Mouse (Mus musculus): ENCODE data around the gene Tmem53. TPM values are rescaled to one million over a fixed set of nuclear protein-coding genes. Genes with fewer than 3 reads are reported as not detected.
"Not testable (repeated sequence)": the region's sequence is repeated elsewhere in the genome, so short reads cannot be mapped to it uniquely, and the experiment has no call there.

Gene Tmem53
- polyA plus RNA-seq, 1 experiment from 2014 or later, result 10.7 TPM

DNA sequence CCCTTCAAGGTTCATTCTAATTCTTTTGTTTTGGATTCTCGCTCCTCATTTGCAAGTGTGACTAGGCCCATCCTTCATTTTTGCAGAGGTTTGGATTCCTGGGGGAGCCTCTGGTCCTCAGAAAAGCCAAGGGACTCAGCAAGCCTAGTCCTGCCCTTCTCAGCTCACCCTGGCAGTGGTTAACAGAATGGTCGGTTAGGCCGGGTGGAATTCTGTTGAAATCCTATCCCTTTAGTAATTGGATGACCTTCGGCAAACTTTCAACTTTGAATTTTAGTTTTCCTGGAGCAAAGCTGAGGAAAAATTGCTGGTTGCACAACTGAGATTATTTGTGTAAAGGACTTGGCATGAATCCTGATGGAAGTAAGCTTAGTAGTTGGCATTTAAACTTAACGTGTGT, 600 bp downstream of the Tmem53 start:
- no peak for TF ChIP-seq CTCF (IDR thresholded peaks at IDR 0.05)
- H3K27me3 ChIP-seq, result no peaks in the 10 kb centered on the region
- POLR2A ChIA-PET, result interaction anchor here (0.6 kb wide), 1 partner anchor 75 kb away, joined by 3 read pairs; no protein-coding TSS in a partner anchor
- DNase-seq (ENCODE audit: low read depth, low spot score) (no peak), ATAC-seq (no peak)
- CTCF ChIA-PET, result interaction anchor here (1.0 to 1.4 kb wide), 3 partner anchors 14 to 32 kb away, joined by 3 to 5 read pairs (median 3); no protein-coding TSS in a partner anchor
- in situ Hi-C loops (cut with MboI; ENCODE audit: low pct_unique_long_range_greater_than_20kb), result no loop called here

DNA sequence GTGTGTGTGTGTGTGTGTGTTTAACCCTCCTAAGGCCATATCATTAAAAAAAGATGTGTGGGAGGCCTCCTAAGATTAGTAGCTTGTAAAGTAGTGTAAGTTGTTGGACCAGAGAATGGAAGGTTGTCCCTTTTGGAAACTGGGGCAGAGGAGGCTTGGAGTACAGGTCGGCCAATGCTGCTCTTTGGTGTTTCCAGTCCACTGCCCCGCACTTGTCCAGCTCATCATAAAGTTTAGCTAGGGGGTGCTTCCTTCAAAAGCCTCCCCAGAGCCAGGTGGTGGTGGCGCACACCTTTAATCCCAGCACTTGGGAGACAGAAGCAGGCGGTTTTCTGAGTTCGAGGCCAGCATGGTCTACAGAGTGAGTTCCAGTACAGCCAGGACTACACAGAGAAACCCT, 1.0 kb downstream of the Tmem53 start:
- H3K27me3 ChIP-seq, result no peaks in the 10 kb centered on the region
- no peak for DNase-seq (ENCODE audit: low read depth, low spot score)
- CTCF ChIA-PET, result interaction anchor here (1.0 to 1.4 kb wide), 3 partner anchors 14 to 33 kb away, joined by 3 to 5 read pairs (median 3); no protein-coding TSS in a partner anchor
- ATAC-seq, result no peak
- no peak for TF ChIP-seq CTCF (IDR thresholded peaks at IDR 0.05)
- POLR2A ChIA-PET, result interaction anchor here (0.6 kb wide), 1 partner anchor 75 kb away, joined by 3 read pairs; no protein-coding TSS in a partner anchor
- in situ Hi-C loops (cut with MboI; ENCODE audit: low pct_unique_long_range_greater_than_20kb), result no loop called here

DNA sequence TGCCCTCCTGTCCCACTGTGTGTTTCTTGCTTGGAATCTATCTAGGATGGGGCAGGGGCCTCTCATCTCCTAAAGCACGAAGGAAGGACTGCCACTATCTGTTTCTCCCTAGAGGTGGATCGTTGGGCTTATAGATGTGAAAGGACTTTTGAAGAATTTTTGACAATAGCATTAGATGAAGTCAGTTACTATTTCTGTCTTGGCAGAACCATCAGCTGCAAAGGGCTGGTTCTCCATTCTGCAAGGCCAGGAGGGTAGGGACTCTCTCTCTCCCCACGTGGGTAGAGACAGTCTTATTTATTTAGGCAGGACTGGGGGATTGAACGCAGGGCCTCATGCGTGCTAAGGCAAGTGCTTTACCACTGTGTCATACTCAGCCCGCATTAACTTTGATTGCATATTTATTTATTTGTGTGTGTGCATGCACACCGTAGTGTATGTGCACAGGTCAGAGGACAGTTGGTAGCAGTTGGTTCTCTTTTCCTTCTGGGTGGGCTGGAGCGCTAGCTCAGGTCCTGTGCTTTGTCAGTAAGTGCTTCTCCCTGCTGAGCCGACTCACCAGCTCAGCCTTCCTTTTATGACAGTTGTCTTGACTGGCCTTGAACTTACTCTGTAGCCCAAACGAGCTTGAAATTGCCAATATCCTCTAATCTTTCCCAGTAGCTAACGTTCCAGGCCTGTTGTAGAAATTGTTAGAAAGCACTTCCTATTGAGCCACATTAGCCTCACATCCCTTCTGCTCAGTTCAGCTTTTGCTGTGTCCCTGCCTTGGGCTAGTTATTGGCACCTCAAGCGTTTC, 1.7 kb downstream of the Tmem53 start:
- H3K27me3 ChIP-seq, result no peaks in the 10 kb centered on the region
- TF ChIP-seq CTCF (IDR thresholded peaks at IDR 0.05), result no peak
- CTCF ChIA-PET, result interaction anchor here (1.0 kb wide), 1 partner anchor 13 kb away, joined by 3 read pairs; no protein-coding TSS in a partner anchor
- DNase-seq (ENCODE audit: low read depth, low spot score), result no peak
- ATAC-seq, result peak; percentile 40
- POLR2A ChIA-PET, result interaction anchor here (0.6 kb wide), 1 partner anchor 76 kb away, joined by 3 read pairs; no protein-coding TSS in a partner anchor
- in situ Hi-C loops (cut with MboI; ENCODE audit: low pct_unique_long_range_greater_than_20kb), result no loop called here

DNA sequence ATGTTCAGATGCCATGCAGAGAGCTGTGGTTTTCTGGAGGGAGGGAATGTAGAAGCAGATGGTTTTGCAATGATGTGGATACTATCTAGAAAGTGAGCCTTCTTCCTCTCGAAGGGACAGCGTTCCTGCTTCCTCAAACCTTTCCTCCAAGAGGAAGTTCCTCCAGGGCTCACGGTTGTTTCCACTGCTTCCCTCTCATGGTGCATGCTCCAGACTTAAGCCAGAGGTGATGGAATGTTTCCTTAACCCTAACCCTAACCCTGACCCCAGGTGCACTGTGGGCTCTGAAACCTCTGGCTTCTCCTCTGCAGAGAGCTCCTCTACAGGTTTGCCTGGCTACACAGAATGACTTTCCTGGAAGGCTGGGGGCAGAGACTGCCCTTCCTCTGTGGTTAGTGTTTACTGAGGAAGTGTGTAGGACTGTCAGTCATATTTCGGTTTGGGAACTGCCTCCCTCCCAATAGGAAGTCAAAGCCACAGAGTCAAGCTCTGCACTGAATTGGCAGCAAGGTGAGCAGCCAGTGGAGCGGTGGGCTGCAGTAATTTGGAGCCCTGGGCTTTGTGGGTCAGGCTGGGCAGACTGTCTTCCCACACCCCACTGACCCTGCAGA, 2.4 kb downstream of the Tmem53 start:
- H3K27me3 ChIP-seq, result no peaks in the 10 kb centered on the region
- no peak for ATAC-seq
- CTCF ChIA-PET, result no interaction called here
- no peak for TF ChIP-seq CTCF (IDR thresholded peaks at IDR 0.05)
- DNase-seq (ENCODE audit: low read depth, low spot score), result no peak
- in situ Hi-C loops (cut with MboI; ENCODE audit: low pct_unique_long_range_greater_than_20kb), result no loop called here
- POLR2A ChIA-PET, result no interaction called here

DNA sequence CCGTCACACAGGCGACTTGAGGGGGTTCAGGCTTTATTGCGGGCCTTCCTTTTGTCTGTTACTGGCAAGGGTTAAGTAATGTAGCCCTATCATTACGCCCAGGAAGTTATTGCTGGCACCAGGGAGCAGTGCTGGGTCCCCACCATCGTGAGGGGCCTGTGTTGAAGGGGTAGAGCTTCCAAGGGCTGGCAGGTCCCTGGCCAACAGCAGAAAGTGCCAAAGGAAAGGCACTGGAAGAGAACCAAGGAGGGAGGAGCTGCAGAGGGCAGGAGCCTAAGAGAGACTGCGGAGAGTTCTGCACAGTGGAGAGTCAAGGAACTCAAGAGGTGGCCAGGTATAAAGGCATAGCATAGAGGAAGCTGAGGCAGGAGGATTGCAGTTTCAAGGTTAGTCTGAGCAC, 2.9 kb downstream of the Tmem53 start:
- DNase-seq (ENCODE audit: low read depth, low spot score), result no peak
- ChIA-PET POLR2A (no interaction called here), CTCF (no interaction called here)
- no peak for TF ChIP-seq CTCF (IDR thresholded peaks at IDR 0.05)
- ATAC-seq, result no peak
- no peaks in the 10 kb centered on the region for H3K27me3 ChIP-seq
- in situ Hi-C loops (cut with MboI; ENCODE audit: low pct_unique_long_range_greater_than_20kb), result no loop called here

DNA sequence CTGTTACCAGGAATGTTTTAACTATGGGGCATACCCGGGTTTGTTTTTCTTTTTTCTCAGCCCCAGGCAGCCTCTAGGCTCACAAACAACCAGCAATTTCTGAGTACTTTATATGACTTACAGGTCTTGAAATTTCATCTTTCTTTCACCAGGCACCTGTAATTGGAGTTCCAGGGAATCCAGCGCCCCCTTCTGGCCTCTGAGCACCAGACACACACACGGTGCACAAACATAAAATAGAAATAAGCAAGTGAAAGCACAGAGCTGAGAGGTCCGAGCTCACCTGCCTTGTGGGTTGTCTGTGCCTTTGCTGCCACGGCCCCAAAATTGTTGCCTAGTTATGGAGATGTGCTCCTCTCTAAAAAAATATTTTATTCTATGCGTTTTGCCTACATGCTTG, 8.2 kb downstream of the Tmem53 start:
- CTCF ChIA-PET; ATAC-seq; in situ Hi-C loops (cut with MboI; ENCODE audit: low pct_unique_long_range_greater_than_20kb); DNase-seq (ENCODE audit: low read depth, low spot score); H3K27me3 ChIP-seq: not testable (repeated sequence)
- POLR2A ChIA-PET, result interaction anchor here (0.6 kb wide), 1 partner anchor 11 kb away, joined by 4 read pairs; no protein-coding TSS in a partner anchor

DNA sequence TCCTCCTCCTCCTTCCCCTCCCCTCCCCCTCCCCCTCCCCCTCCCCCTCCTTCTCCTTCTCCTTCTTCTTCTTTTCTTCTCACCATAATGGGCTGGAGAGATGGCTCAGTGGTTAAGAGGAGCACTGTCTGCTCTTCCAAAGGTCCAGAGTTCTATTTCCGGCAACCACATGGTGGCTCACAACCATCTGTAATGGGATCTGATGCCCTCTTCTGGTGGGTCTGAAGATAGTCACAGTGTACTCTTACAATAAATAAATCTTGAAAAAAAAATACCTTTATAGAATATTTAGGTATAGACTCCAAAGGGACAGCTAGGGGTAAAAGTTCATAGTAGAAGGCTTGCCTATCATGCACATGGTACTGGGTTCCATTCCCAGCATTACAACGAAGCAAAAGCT, 9.5 kb downstream of the Tmem53 start:
- in situ Hi-C loops (cut with MboI; ENCODE audit: low pct_unique_long_range_greater_than_20kb), result no loop called here
- CTCF ChIA-PET, result interaction anchor here (2.1 kb wide), 1 partner anchor 12 kb away, joined by 5 read pairs; no protein-coding TSS in a partner anchor
- H3K27me3 ChIP-seq, result no peaks in the 10 kb centered on the region
- DNase-seq (ENCODE audit: low read depth, low spot score) (no peak), ATAC-seq (no peak)
- TF ChIP-seq CTCF (IDR thresholded peaks at IDR 0.05), result no peak
- POLR2A ChIA-PET, result no interaction called here

DNA sequence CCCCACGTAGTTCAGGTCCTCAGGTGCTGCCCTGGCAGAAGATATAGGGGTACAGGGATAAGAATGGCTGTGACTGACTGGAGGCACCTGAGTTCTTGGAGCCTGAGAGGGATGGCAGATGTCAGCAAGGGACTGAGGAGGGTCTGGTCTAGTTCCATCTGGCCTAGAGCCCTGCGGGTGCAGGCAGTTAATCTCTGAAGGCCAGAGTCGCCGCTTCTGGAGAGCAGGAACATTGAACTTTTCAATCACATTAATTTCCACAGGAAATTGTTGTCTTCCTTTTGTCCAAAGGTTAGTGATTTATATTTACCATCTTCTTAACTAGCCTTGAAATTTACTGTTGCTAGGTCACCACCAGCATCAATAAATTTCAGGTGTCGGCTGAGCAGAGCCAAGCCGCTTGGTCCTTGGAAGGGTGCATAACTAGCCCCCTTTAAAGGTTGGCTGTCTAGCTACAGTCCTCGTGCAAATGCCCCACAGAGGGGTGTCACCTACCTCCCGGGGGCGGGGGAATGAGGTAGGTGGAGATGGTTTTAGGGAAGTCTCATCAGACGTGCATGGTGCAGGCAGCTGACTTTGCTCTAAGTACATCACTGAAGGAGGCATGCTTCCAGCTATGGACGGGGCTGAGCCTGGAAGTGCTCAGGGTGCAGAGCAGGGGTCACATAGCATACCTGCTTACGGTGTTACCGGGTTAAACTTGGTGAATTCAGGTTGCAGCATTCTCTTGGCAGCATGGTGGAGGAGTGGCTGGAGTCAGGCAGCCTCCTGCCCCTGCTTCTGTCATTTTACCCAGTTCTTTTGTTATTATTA, 10.6 kb downstream of the Tmem53 start:
- CTCF ChIA-PET, result interaction anchor here (2.1 kb wide), 1 partner anchor 11 kb away, joined by 5 read pairs; no protein-coding TSS in a partner anchor
- no peak for ATAC-seq
- in situ Hi-C loops (cut with MboI; ENCODE audit: low pct_unique_long_range_greater_than_20kb), result no loop called here
- no peaks in the 10 kb centered on the region for H3K27me3 ChIP-seq
- TF ChIP-seq CTCF (IDR thresholded peaks at IDR 0.05), result no peak
- POLR2A ChIA-PET, result no interaction called here
- no peak for DNase-seq (ENCODE audit: low read depth, low spot score)

DNA sequence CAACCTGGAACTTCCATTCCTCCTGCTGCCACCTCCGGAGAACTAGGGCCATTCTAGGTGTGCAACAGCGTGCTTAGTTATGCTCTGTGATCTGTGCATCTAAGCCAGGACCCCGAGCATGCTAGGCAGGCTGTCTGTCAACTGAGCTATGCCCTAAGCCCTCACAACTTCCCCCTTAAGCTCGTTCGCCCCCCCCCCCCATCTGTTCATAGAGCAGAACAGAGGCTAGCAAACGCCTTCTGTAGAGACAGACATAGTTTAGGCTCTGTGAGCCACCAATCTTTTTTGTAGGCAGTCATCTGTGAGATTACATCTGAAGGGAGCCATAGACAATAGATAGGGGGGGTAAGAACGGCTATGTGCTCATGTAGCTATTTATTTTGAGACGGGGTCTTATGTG, 11.2 kb downstream of the Tmem53 start:
- no peaks in the 10 kb centered on the region for H3K27me3 ChIP-seq
- POLR2A ChIA-PET, result no interaction called here
- no peak for TF ChIP-seq CTCF (IDR thresholded peaks at IDR 0.05)
- in situ Hi-C loops (cut with MboI; ENCODE audit: low pct_unique_long_range_greater_than_20kb), result no loop called here
- ATAC-seq (no peak), DNase-seq (ENCODE audit: low read depth, low spot score) (no peak)
- CTCF ChIA-PET, result interaction anchor here (2.1 kb wide), 1 partner anchor 11 kb away, joined by 5 read pairs; no protein-coding TSS in a partner anchor

DNA sequence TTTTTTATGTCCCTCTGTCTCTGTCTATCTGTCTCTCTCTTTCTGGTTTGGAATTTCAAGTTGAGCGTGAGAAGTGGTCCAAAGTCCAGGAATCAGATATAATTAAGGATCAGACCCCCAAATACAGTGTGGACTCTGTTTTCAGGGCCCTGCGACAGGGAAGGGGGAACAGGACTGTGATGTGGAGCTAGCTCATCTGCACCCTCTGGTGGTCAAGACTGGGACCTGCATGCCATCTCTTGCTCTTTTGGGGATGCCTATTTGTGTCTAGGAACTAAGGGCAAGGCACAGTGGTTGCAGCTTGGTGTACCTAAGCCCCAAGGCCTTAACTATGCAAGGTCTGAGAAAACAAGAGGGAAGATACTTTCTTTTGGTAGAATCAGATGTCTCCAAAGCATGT, 15.5 kb downstream of the Tmem53 start:
- DNase-seq (ENCODE audit: low read depth, low spot score), result no peak
- no peak for TF ChIP-seq CTCF (IDR thresholded peaks at IDR 0.05)
- in situ Hi-C loops (cut with MboI; ENCODE audit: low pct_unique_long_range_greater_than_20kb), result no loop called here
- ATAC-seq, result no peak
- CTCF ChIA-PET, result interaction anchor here (0.8 to 2.5 kb wide), 5 partner anchors 12 to 259 kb away, joined by 3 to 10 read pairs (median 4); no protein-coding TSS in a partner anchor
- no peaks in the 10 kb centered on the region for H3K27me3 ChIP-seq
- POLR2A ChIA-PET, result no interaction called here
